Mouse (Mus musculus) lung, postnatal 0 days (tissue): Measurements from ENCODE around the gene Pip4k2a.

ENCODE experiments used
- CTCF ChIP-seq: IDR thresholded peaks from 2 replicates; pipeline ENCODE4 v1.5.1; 2016; ENCODE audit warnings: antibody characterized with exemption, mild to moderate bottlenecking
- EP300 ChIP-seq: IDR thresholded peaks from 2 replicates; pipeline ENCODE4 v1.6.1; 2016; ENCODE audit warnings: antibody characterized with exemption, mild to moderate bottlenecking, control low read depth

DNA sequence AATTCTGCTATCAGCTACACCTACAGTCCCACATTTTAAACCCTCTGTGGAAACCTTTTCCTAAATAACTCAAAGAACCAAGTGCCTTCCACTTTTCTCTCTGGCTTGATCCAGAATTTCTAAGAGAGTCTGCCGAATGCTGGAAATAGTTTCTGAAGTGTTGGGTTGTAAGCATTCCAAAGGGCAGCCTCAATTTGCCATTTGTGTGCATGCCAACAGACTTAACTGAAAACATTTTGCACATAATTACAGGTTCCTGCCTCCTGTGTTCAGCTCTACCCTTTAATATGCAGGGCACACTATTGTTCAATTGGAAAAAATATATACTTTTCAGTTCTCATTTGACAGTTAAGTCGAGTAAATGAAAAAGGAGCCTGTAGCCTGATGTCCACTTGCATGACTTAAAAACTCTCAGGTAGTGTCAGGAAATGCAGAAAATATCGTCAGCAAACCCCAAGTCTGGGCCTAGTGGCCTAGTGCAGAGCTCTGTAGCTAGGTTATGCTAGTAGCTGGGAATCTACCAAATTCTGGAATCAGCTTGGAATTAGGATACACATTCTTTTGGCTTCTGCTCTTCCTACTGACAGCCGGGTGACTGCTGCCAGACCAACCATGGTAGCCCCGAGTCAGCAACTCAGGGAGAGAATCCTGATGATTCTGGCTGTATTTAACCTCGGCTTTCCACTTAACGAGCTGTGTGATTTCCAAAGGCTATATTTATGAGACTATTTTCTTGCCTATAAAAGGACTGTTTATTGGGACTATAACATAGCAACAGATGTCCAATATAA lies 50.1 kb downstream of the Pip4k2a start:
- TF ChIP-seq EP300 = no peak
- no peak for TF ChIP-seq CTCF
